Mouse (Mus musculus): Measurements from ENCODE around the gene Ppp1r15a.

Gene Ppp1r15a

GRCm38 (mm10) chr7:45525809-45526473 lies at the start of gene Ppp1r15a, which contains the start of gene Plekha4:
TSS of gene Ppp1r15a (minus strand) at chr7:45526268.
TSS of gene Plekha4 (plus strand) at chr7:45526330.
- peak; percentile 82 to 95 for DNase-seq (ENCODE audit: low spot score in 2 of 2)

GRCm38 (mm10) chr7:45574472-45575379 lies 48.7 kb upstream of the Ppp1r15a start:
- DNase-seq (ENCODE audit: low spot score in 2 of 2), result no peak

GRCm38 (mm10) chr7:45573954-45574353 lies 47.9 kb upstream of the Ppp1r15a start:
- DNase-seq (ENCODE audit: low spot score in 2 of 2), result no peak

- DNase-seq (ENCODE audit: low spot score in 2 of 2), result no peak
These were observed 45.9 kb upstream of the Ppp1r15a start for GRCm38 (mm10) chr7:45571966-45572365.

DNA sequence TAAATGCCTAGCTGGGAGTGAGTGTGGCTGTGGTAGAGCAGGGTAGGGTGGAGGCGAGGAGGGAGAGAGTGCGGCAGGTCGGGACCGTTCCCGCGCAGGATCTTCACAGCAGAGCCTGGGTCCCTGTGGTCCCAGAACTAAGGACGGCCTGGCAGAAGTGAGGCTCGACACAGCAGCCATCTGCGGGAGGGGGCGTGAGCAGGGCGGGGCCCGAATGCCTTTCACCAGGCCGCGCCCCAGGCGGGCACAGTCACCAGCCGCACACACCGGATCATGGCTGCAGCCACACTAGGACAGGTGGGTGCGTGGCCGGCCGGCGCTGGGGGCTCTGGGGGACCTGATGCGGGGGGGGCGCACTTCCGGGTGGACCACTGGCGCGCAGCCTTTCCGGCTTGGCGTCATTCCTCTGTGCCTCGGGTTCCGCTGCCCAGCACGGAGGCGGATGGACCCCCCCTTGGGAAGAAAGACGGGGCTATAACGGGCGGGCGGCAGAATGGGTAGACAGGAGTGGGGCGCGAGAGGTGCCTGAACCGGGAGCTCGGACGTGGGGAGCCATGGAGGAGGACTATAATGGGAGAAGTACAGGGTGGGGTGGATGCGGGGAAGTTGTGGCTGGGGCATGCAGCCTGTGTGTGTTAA lies 44.2 kb upstream of the Ppp1r15a start, which contains the start of gene Bcat2:
Bcat2 (plus strand) TSS at position 51 of the 639 bp plus-strand sequence.
- DNase-seq (ENCODE audit: low spot score in 2 of 2), result peak in 1 of 2 experiments; percentile 62

DNA sequence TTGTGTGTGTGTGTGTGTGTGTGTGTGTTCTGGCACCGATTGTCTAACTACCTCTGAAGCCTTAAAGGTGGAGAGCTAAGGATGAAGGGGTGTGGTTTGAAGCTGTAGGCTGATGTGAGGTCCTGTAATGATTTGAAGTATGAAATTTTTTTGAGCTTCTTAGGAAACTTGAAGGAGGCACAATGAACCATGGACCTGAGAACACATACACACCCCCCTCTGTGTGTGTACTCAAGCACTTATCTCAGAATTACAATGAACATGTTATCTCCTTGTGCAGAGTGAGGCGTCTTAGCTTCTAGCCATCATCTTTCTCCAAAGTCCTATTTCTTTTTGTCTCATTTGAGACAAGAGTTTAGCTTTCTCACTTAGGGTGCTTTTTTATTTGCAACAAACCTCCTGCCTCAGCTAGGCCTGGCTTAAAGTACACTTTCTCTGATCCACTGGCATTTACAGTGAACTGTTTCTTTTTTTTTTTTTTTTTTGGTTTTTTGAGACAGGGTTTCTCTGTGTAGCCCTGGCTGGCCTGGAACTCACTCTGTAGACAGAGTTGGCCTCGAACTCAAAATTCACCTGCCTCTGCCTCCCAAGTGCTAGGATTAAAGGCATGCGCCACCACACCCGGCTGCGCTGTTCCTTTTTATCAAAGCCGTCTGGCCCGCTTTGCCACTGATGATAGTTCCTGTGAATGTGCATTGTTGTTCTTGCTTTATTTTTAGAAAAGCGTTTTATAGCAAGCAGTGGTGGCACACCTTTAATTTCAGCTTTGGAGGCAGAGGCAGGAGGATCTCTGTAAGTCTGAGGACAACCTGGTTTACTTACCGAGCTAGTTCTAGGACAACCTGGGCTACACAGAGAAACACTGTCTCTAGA lies 42.8 kb upstream of the Ppp1r15a start:
- no peak for DNase-seq (ENCODE audit: low spot score in 2 of 2)

GRCm38 (mm10) chr7:45567780-45568516 lies 41.9 kb upstream of the Ppp1r15a start:
- DNase-seq (ENCODE audit: low spot score in 2 of 2), result peak; percentile 54 to 89

DNA sequence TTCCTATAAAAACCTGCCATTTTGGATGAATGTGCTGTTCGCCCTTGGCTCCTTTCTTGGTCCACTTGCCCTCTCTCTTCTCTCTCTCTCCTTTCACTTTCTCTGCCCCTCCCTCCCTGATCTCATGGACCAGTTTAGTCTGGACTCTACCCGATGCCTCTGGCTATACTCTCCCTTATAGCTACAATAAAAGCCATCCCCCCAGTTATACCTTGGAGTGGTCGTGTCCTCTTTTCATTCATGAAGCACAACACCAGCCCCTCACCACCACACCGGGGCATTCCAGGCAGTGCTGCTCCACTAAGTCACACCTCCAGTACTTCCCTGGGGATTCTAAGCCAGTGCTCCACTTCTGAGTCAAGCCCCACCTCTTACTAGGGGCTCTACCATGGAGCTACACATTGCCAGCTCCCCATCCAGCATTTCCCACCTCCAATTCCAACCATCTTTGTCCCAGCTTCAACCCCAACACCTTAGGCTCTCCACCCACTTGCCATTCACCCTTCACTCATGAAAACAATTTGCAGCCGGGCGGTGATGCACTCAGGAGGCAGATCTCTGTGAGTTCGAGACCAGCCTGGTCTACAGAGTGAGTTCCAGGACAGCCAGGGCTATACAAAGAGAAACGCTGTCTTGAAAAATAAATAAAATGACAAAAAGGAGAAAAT lies 41.2 kb upstream of the Ppp1r15a start:
- DNase-seq (ENCODE audit: low spot score in 2 of 2), result no peak

GRCm38 (mm10) chr7:45565446-45565845 lies 39.4 kb upstream of the Ppp1r15a start:
- DNase-seq (ENCODE audit: low spot score in 2 of 2), result no peak

DNA sequence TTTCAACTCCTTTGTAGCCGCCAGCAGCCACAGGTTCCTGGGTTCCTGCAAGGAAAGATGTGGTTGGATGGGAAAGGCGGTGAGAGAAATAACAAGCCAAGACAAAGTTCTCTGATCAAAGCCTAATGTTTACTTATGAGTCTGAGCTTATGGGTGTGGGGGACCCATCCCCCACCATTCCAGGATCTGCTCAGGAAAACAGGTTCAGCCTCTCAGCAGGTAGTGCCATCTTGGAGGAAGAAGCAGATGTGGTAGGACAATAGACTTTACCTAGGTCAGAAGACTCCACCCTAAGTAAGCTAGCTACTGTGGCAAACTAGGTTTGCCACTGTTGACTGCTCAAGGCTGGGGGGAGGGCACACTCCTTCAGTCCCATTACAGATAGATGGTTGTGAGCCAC lies 38.7 kb upstream of the Ppp1r15a start:
- no peak for DNase-seq (ENCODE audit: low spot score in 2 of 2)

- DNase-seq (ENCODE audit: low spot score in 2 of 2), result no peak
These were observed 35.8 kb upstream of the Ppp1r15a start for GRCm38 (mm10) chr7:45561624-45562520.

DNA sequence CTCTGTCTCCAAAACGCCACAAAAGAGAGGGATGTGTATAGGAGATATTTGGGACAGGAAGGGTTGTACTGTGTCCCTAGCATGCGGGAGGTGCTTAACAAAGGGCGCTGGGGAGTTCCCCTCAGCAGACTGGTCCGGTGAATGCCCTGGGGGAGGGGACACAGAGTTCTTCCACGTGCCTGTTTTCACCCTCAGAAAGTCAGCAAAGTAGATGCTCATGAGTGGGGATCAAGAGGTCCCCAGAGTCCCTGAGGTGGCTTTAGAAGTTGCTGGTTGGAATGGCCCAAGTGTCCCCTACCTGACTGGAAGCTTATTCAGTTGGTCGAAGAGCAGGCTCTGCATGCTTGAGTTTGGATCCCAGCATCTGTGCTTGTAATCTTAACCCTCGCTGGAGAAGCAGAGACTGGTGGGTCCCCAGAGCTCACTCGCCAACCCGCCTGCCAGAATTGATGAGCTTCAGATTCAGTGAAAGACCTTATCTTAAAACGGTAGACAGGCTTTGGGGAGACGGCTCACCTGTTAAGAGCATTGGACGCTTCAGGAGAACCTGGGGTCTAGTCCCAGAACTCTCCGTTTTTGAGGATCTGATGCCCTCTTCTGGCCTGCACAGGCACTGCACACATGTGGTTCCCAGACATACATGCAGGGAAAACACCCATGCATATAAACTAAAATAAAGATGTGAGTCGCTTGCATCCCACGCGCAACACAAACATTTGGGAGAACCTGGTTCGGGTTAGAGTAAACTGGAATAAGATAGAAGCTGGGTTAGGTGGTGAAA lies 35.0 kb upstream of the Ppp1r15a start:
- DNase-seq (ENCODE audit: low spot score in 2 of 2), result peak in 1 of 2 experiments; percentile 91

DNA sequence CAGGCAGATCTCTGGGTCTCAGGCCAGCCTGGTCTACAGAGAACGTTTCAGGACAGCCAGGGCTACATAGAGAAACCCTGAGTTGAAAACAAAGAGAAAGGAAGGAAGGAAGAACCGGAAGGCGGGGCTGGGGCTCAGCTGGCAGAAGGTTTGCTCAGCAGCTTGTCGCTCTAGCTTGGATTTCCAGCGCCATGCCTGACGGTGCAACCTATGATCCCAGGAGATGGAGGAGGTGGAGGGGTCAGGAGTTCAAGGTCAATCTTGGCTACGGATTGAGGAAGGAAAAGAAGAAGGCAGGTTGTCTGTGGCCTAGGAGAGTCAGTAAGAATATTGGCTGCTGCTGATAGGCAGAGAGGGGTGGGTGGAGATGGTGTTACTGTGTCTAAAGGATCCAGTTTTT lies 34.2 kb upstream of the Ppp1r15a start:
- no peak for DNase-seq (ENCODE audit: low spot score in 2 of 2)

GRCm38 (mm10) chr7:45558907-45559306 lies 32.8 kb upstream of the Ppp1r15a start:
- DNase-seq (ENCODE audit: low spot score in 2 of 2), result no peak

DNA sequence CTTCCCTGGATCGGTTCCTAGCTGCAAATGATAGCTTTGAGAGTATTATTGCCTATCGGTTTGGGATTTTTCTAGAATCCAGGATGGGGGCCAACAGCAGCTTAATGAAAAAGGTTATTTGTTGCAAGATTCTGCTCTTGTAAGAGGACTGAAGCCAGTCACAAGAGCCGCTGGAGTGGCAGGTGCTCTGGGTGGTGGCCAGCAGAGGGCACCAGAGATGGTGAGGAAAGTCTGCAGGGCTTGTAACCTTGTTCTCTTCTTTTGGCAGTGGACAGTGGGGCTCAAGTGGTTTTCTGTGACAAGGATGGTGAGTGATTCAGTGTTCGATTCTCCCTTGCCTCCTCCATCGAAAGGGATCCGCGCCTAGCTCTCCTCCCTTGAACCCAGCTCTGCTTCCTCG lies 29.7 kb upstream of the Ppp1r15a start:
- DNase-seq (ENCODE audit: low spot score in 2 of 2), result peak in 1 of 2 experiments; percentile 80

- no peak for DNase-seq (ENCODE audit: low spot score in 2 of 2)
These were observed 28.7 kb upstream of the Ppp1r15a start, which contains the start of gene Hsd17b14 for GRCm38 (mm10) chr7:45554744-45555143. TSS of gene Hsd17b14 (plus strand) at chr7:45554893.

DNA sequence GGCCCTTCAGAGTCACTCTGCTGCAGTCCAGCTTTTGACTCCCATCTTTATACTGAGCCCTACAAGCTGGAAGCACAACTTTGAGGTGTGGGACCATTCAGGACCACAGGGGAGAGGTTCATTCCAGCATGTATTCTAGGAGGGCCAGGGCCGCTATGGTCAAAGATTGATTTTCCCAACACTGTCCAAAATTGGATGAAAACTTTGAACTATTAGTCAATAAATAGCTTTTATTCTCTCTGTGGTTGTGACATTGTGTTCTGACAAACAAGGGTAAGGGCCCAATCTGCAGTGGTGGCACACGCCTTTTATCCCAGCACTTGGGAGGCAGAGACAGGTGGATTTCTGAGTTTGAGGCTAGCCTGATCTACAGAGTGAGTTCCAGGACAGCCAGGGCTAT lies 27.9 kb upstream of the Ppp1r15a start:
- no peak for DNase-seq (ENCODE audit: low spot score in 2 of 2)

DNA sequence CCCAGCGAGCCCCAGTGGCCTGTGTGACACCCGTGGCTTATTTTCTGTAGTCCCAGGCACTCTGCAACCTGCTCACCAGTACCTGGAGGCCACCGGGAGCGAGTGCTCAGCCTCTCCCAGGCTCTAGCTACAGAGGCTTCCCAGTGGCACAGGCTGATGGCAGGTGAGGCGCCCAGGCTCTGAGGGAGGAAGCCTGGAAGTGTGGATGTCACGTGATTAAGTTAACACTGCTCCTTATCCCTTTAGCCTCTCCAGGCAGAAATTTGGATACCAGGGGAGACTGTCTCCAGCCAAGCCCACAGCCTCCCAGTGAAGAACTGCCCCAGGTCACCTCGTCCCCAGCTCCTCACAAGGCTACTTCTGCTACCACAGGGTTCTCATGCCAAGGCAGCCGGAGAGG lies 27.5 kb upstream of the Ppp1r15a start:
- DNase-seq (ENCODE audit: low spot score in 2 of 2), result no peak

Measured in left cerebral cortex, adult 9 months (tissue).